Mouse (Mus musculus) forebrain, embryonic 12.5 days (tissue): Measurements from ENCODE around the gene Gstp2. TPM values are rescaled to one million over a fixed set of nuclear protein-coding genes. Genes with fewer than 3 reads are reported as not detected.
A peak's percentile ranks its signal among the peaks of the same experiment; 100 is the strongest.

Source experiments
- ATAC-seq: fragments of 200-750 bp; cut with Nextera tagmentation; 2 replicates; pipeline ENCODE4 v1.8.0; 2017; ENCODE audit warnings: moderate TSS enrichment; ENCODE audit not compliant: low FRiP score
- H3K27ac ChIP-seq: fragments of 300-500 bp; sonication (generic); 2 replicates; pipeline ENCODE4 v1.5.1; 2016; ENCODE audit warnings: mild to moderate bottlenecking
- H3K27me3 ChIP-seq: fragments of 300-500 bp; sonication (generic); 2 replicates; pipeline ENCODE4 v1.6.1; 2016; ENCODE audit warnings: mild to moderate bottlenecking
- H3K36me3 ChIP-seq: fragments of 300-500 bp; sonication (generic); replicated peaks from 2 replicates; pipeline ENCODE4 v1.6.1; 2016; ENCODE audit warnings: mild to moderate bottlenecking
- H3K4me1 ChIP-seq: fragments of 300-500 bp; sonication (generic); 2 replicates; pipeline ENCODE4 v1.6.1; 2016
- H3K4me2 ChIP-seq: fragments of 300-500 bp; sonication (generic); 2 replicates; pipeline ENCODE4 v1.6.1; 2016; ENCODE audit warnings: mild to moderate bottlenecking, moderate library complexity
- H3K4me3 ChIP-seq: fragments of 300-500 bp; sonication (generic); replicated peaks from 2 replicates; pipeline ENCODE4 v1.5.1; 2016; ENCODE audit warnings: mild to moderate bottlenecking
- H3K9ac ChIP-seq: fragments of 300-500 bp; sonication (generic); 2 replicates; pipeline ENCODE4 v1.6.1; 2016; ENCODE audit warnings: mild to moderate bottlenecking
- H3K9me3 ChIP-seq: fragments of 300-500 bp; sonication (generic); 2 replicates; pipeline ENCODE4 v1.6.1; 2016
- WGBS: fragments of 180-500 bp; shearing (Covaris S2); methylation state at CpG from one replicate; pipeline ENCODE4 v1.1.7; 2016; 5-methylcytosine and 5-hydroxymethylcytosine counted together
- polyA plus RNA-seq: library from polyadenylated mRNA; unstranded; fragments of >200 nt; fragmentation: Nextera tagmentation; extraction: Ambion mirVana; gene quantifications from 2 replicates; pipeline ENCODE4 v1.2.1, GENCODE M21; 2016

Gene Gstp2
- polyA plus RNA-seq, 1 experiment from 2014 or later = 5.5 TPM

GRCm38 (mm10) chr19:4015635-4016034, 30.2 kb downstream of the Gstp2 start:
- H3K4me2 ChIP-seq = no peak overlapping the region
- peaks cover 15% of the 10 kb centered on the region for H3K4me1 ChIP-seq
- H3K27ac ChIP-seq = no peak overlapping the region
- H3K36me3 ChIP-seq = no peaks in the 10 kb centered on the region
- H3K9me3 ChIP-seq = no peaks in the 10 kb centered on the region
- ATAC-seq = no peak
- WGBS = 69% methylated on average over 5 of the region's 5 CpGs
- peaks cover 5% of the 10 kb centered on the region; the same call in 1 of the 2 replicates for H3K27me3 ChIP-seq
- H3K9ac ChIP-seq = no peak overlapping the region
- no peak overlapping the region for H3K4me3 ChIP-seq

- Histone ChIP-seq H3K4me2 (no peak overlapping the region), H3K4me3 (no peak overlapping the region), H3K36me3 (peaks cover 7% of the 10 kb centered on the region), H3K9ac (no peak overlapping the region), H3K9me3 (no peaks in the 10 kb centered on the region), H3K4me1 (peaks cover 15% of the 10 kb centered on the region), H3K27ac (no peak overlapping the region), H3K27me3 (peaks cover 5% of the 10 kb centered on the region; the same call in 1 of the 2 replicates)
- no peak for ATAC-seq
These were observed 31.0 kb downstream of the Gstp2 start for GRCm38 (mm10) chr19:4014802-4015201.

DNA sequence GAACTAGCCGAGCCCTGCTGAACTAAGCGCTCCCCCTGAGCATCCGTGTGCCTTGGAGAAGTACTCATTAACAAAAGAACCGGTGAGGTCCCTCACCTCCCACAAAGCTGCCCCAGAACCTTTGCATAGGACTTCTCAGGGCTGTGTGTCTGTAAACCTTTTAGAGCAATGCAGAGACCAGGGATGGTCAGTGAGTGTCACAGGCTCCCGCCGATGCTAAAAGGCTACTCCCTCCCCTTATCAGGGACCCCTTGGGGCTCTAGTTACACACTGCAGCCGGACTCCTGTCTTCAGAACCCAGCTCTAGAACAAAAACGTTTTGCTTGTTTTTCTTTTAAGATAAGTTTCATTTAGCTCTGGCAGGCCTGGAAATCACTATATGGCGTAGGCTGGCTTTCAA, 32.8 kb downstream of the Gstp2 start:
- ATAC-seq = no peak; the same call in 1 of the 2 replicates

GRCm38 (mm10) chr19:4012432-4013022, 33.3 kb downstream of the Gstp2 start, which contains the start of gene Ndufv1:
Ndufv1 (minus strand) TSS chr19:4012806.
- peak within 1 kb of the TSS; percentile 89 for H3K4me3 ChIP-seq
- H3K9ac ChIP-seq = peak within 1 kb of the TSS; percentile 71
- H3K27me3 ChIP-seq = no peaks in the 10 kb centered on the region
- under 1% methylated on average over 45 of the region's 45 CpGs for WGBS
- H3K36me3 ChIP-seq = peaks cover 29% of the 10 kb centered on the region
- peak within 1 kb of the TSS; percentile 68 for H3K4me2 ChIP-seq
- no peaks in the 10 kb centered on the region for H3K9me3 ChIP-seq
- H3K27ac ChIP-seq = peak within 1 kb of the TSS; percentile 26; the same call in 1 of the 2 replicates
- ATAC-seq = peak; percentile 100
- H3K4me1 ChIP-seq = peaks cover 13% of the 10 kb centered on the region

More for the DNA sequence above, 32.8 kb downstream of the Gstp2 start:
- peak overlapping the region; percentile 89 for H3K4me3 ChIP-seq
- H3K9ac ChIP-seq = no peak overlapping the region; the same call in 1 of the 2 replicates
- H3K4me2 ChIP-seq = peak overlapping the region; percentile 46
- H3K9me3 ChIP-seq = no peaks in the 10 kb centered on the region
- H3K27ac ChIP-seq = no peak overlapping the region
- WGBS = 25% methylated on average over 9 of the region's 9 CpGs
- H3K4me1 ChIP-seq = peaks cover 13% of the 10 kb centered on the region
- H3K27me3 ChIP-seq = peaks cover 5% of the 10 kb centered on the region; the same call in 1 of the 2 replicates
- peaks cover 24% of the 10 kb centered on the region for H3K36me3 ChIP-seq

DNA sequence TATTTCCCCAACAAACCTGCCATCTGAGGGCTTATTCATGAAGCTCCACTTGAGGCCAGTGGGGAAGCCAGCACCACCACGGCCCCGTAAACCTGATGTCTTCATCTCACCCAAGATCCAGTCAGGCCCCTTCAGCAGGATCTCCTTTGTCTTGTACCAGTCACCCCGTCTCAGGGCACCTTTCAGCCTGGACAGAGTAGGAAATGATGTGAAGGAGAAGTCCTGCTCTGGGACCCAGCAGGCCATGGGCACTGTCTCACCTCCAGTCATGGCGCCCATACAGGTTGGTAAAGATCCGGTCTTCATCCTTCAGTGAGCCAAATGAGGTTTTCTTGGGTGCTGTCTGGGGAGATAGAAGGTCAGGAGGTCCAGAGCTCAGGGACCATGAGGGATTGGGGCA, 34.7 kb downstream of the Gstp2 start:
- ATAC-seq = no peak
- no peaks in the 10 kb centered on the region for H3K27me3 ChIP-seq
- H3K4me2 ChIP-seq = no peak overlapping the region
- peaks cover 13% of the 10 kb centered on the region for H3K4me1 ChIP-seq
- H3K9ac ChIP-seq = no peak overlapping the region
- no peak overlapping the region for H3K4me3 ChIP-seq
- peaks cover 44% of the 10 kb centered on the region for H3K36me3 ChIP-seq
- H3K9me3 ChIP-seq = no peaks in the 10 kb centered on the region
- H3K27ac ChIP-seq = no peak overlapping the region
- 96% methylated on average over 5 of the region's 5 CpGs for WGBS

DNA sequence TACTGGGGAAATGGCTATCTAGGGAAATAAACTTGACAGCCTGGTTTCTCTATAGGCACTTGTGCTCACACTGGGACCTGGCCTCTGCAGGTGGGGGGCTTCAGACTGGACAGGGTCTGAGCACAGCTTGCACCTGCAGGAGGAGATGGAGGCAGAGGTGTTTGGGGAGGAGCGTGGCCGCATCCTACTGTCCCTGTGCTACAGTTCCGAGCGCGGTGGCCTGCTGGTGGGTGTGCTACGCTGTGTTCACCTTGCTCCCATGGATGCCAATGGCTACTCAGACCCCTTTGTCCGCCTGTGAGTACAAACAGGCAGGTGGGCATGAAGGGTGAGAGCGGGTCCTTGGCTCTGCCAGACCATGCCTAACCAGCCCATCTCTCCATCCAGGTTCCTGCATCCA, 39.9 kb downstream of the Gstp2 start:
- Histone ChIP-seq H3K9me3 (no peaks in the 10 kb centered on the region), H3K27me3 (no peaks in the 10 kb centered on the region), H3K4me2 (no peak overlapping the region), H3K9ac (no peak overlapping the region), H3K36me3 (peaks cover 53% of the 10 kb centered on the region), H3K4me1 (peaks cover 10% of the 10 kb centered on the region), H3K27ac (no peak overlapping the region), H3K4me3 (no peak overlapping the region)
- WGBS = 94% methylated on average over 8 of the region's 8 CpGs
- no peak for ATAC-seq

- H3K27me3 ChIP-seq = no peaks in the 10 kb centered on the region
- peaks cover 48% of the 10 kb centered on the region for H3K36me3 ChIP-seq
These were observed 40.7 kb downstream of the Gstp2 start for GRCm38 (mm10) chr19:4005091-4005490.

DNA sequence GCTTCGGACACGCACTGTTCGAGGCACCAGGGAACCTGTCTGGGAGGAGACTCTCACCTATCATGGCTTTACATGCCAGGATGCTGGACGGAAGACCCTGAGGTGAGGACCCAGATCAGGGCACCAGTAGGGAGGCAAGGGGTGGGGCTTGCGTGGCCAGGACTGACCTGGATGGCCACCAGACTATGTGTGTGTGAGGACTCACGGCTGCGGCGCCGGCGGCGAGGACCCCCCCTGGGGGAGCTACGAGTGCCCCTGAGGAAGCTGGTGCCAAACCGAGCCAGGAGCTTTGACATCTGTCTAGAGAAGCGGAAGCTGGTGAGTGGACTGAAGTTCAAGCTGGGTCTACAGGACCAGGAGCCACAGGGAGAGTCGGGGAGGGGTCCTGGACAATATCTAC, 41.5 kb downstream of the Gstp2 start:
- Histone ChIP-seq H3K4me1 (peaks cover 16% of the 10 kb centered on the region), H3K9me3 (no peaks in the 10 kb centered on the region), H3K27ac (no peak overlapping the region), H3K27me3 (no peaks in the 10 kb centered on the region), H3K4me3 (no peak overlapping the region), H3K4me2 (no peak overlapping the region), H3K9ac (no peak overlapping the region), H3K36me3 (peaks cover 41% of the 10 kb centered on the region)
- WGBS = 90% methylated on average over 15 of the region's 15 CpGs
- no peak for ATAC-seq

More at GRCm38 (mm10) chr19:4005091-4005490, 40.7 kb downstream of the Gstp2 start:
- H3K4me3 ChIP-seq = no peak overlapping the region
- no peak overlapping the region for H3K4me2 ChIP-seq
- ATAC-seq = no peak
- WGBS = 89% methylated on average over 9 of the region's 9 CpGs
- H3K9ac ChIP-seq = no peak overlapping the region
- H3K4me1 ChIP-seq = peaks cover 11% of the 10 kb centered on the region
- no peaks in the 10 kb centered on the region for H3K9me3 ChIP-seq
- H3K27ac ChIP-seq = 0 out of 2 replicates have a peak overlapping the region, but pooled peaks have one; percentile 31

- WGBS = 83% methylated on average over 12 of the region's 12 CpGs
- H3K4me1 ChIP-seq = peaks cover 16% of the 10 kb centered on the region
- H3K27me3 ChIP-seq = no peaks in the 10 kb centered on the region
- H3K9ac ChIP-seq = no peak overlapping the region
- H3K4me3 ChIP-seq = no peak overlapping the region
- no peak for ATAC-seq
- no peak overlapping the region for H3K27ac ChIP-seq
- peaks cover 34% of the 10 kb centered on the region for H3K36me3 ChIP-seq
- H3K4me2 ChIP-seq = no peak overlapping the region
- no peaks in the 10 kb centered on the region for H3K9me3 ChIP-seq
These were observed 42.2 kb downstream of the Gstp2 start for GRCm38 (mm10) chr19:4003641-4004040.

- ATAC-seq = no peak
- Histone ChIP-seq H3K36me3 (peaks cover 29% of the 10 kb centered on the region), H3K27me3 (no peaks in the 10 kb centered on the region), H3K4me1 (peaks cover 16% of the 10 kb centered on the region), H3K4me3 (no peak within 1 kb of the TSS), H3K9me3 (no peaks in the 10 kb centered on the region), H3K27ac (no peak within 1 kb of the TSS), H3K4me2 (no peak within 1 kb of the TSS), H3K9ac (no peak within 1 kb of the TSS)
- WGBS = 89% methylated on average over 1 of the region's 1 CpGs
These were observed 42.7 kb downstream of the Gstp2 start, which contains the start of gene Doc2g for GRCm38 (mm10) chr19:4003112-4003511. Doc2g (plus strand) TSS chr19:4003313.

GRCm38 (mm10) chr19:4001752-4002151, 44.1 kb downstream of the Gstp2 start:
- no peak overlapping the region for H3K9ac ChIP-seq
- 90% methylated on average over 5 of the region's 5 CpGs for WGBS
- no peak overlapping the region; the same call in 1 of the 2 replicates for H3K4me3 ChIP-seq
- peaks cover 16% of the 10 kb centered on the region for H3K4me1 ChIP-seq
- no peak for ATAC-seq
- H3K9me3 ChIP-seq = no peaks in the 10 kb centered on the region
- H3K27ac ChIP-seq = no peak overlapping the region
- H3K27me3 ChIP-seq = peaks cover 4% of the 10 kb centered on the region; the same call in 1 of the 2 replicates
- H3K36me3 ChIP-seq = peaks cover 16% of the 10 kb centered on the region
- no peak overlapping the region for H3K4me2 ChIP-seq

GRCm38 (mm10) chr19:4000949-4001525, 44.8 kb downstream of the Gstp2 start:
- H3K27ac ChIP-seq = peak overlapping the region; percentile 98
- H3K27me3 ChIP-seq = peaks cover 4% of the 10 kb centered on the region; the same call in 1 of the 2 replicates
- H3K4me3 ChIP-seq = peak overlapping the region; percentile 77
- 16% methylated on average over 17 of the region's 17 CpGs for whole genome bisulfite sequencing
- H3K4me1 ChIP-seq = peaks cover 16% of the 10 kb centered on the region
- H3K36me3 ChIP-seq = peaks cover 8% of the 10 kb centered on the region
- 0 out of 2 replicates have a peak, but pooled peaks have one; percentile 9 for ATAC-seq
- no peaks in the 10 kb centered on the region for H3K9me3 ChIP-seq
- H3K4me2 ChIP-seq = peak overlapping the region; percentile 89
- H3K9ac ChIP-seq = peak overlapping the region; percentile 93
